Mouse (Mus musculus): ENCODE measurements around the gene Rtel1. TPM values are rescaled to one million over a fixed set of nuclear protein-coding genes. Genes with fewer than 3 reads are reported as not detected.

Gene Rtel1
- polyA plus RNA-seq, 1 experiment from 2014 or later = 54.0 TPM

- no peak overlapping the region for H3K4me2 ChIP-seq (replicated peaks)
- 41% methylated on average over 4 of the region's 4 CpGs for WGBS
- 0 out of 2 replicates have a peak, but pooled peaks cover 4% of the 10 kb centered on the region for H3K36me3 ChIP-seq
- H3K9ac ChIP-seq = no peak overlapping the region
- ATAC-seq (ENCODE audit: insufficient number of reproducible peaks, insufficient read depth, low FRiP score, low TSS enrichment) = peak; percentile 61; the same call in 1 of the 2 replicates
- H3K4me3 ChIP-seq = no peak overlapping the region
- H3K27ac ChIP-seq = no peak overlapping the region
- H3K9me3 ChIP-seq = no peaks in the 10 kb centered on the region
- H3K4me1 ChIP-seq = no peaks in the 10 kb centered on the region
- H3K27me3 ChIP-seq = no peaks in the 10 kb centered on the region
Observed at GRCm38 (mm10) chr2:181392600-181393213, 73.2 kb downstream of the Rtel1 start.

GRCm38 (mm10) chr2:181394086-181394485 is 74.5 kb downstream of the Rtel1 start:
- no peak overlapping the region for H3K4me2 ChIP-seq (replicated peaks)
- WGBS = 93% methylated on average over 3 of the region's 3 CpGs
- no peaks in the 10 kb centered on the region for H3K27me3 ChIP-seq
- no peak for ATAC-seq (ENCODE audit: insufficient number of reproducible peaks, insufficient read depth, low FRiP score, low TSS enrichment)
- H3K9me3 ChIP-seq = no peaks in the 10 kb centered on the region
- H3K9ac ChIP-seq = no peak overlapping the region; the same call in 1 of the 2 replicates
- H3K4me3 ChIP-seq = no peak overlapping the region
- 0 out of 2 replicates have a peak, but pooled peaks cover 4% of the 10 kb centered on the region for H3K36me3 ChIP-seq
- H3K27ac ChIP-seq = no peak overlapping the region
- H3K4me1 ChIP-seq = no peaks in the 10 kb centered on the region

DNA sequence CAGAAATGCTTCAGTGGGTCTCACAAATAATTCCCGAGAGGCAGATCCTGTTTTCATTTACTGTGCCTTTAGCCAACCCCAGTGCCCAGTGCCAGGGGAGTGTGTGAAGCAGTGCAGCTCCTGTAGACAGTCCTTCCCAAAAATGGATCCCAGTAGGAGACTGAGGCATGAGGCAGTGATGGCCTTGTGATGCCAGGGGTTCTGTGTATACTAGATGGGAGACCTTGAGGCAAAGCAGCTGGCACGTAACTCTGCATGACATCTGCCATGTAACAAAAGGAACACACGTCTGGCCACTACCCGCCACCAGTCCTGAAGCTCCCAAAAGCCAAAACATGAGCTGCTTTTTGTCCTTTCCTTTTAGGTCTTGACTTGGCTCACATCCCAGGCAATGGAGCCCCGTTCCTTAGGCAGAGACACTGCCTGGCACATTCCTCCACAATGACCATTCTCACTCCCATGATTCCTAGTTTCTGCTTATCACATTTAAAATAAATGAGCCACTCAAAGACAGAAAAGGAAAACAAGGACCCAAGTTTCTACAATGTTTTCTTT is 77.7 kb downstream of the Rtel1 start:
- no peak for ATAC-seq (ENCODE audit: insufficient number of reproducible peaks, insufficient read depth, low FRiP score, low TSS enrichment)
- H3K4me1 ChIP-seq = no peaks in the 10 kb centered on the region
- no peaks in the 10 kb centered on the region for H3K9me3 ChIP-seq
- no peak overlapping the region for H3K27ac ChIP-seq
- no peak overlapping the region for H3K9ac ChIP-seq
- no peaks in the 10 kb centered on the region for H3K36me3 ChIP-seq
- no peak overlapping the region for H3K4me2 ChIP-seq (replicated peaks)
- H3K4me3 ChIP-seq = no peak overlapping the region
- 84% methylated on average over 5 of the region's 5 CpGs for WGBS
- no peaks in the 10 kb centered on the region for H3K27me3 ChIP-seq

- H3K27me3 ChIP-seq = no peaks in the 10 kb centered on the region
- H3K4me2 ChIP-seq (replicated peaks) = no peak overlapping the region
- H3K4me3 ChIP-seq = no peak overlapping the region
- no peaks in the 10 kb centered on the region for H3K4me1 ChIP-seq
- ATAC-seq (ENCODE audit: insufficient number of reproducible peaks, insufficient read depth, low FRiP score, low TSS enrichment) = no peak
- 38% methylated on average over 1 of the region's 1 CpGs for WGBS
- H3K27ac ChIP-seq = no peak overlapping the region
- no peaks in the 10 kb centered on the region for H3K9me3 ChIP-seq
- no peak overlapping the region for H3K9ac ChIP-seq
- H3K36me3 ChIP-seq = no peaks in the 10 kb centered on the region
Observed at GRCm38 (mm10) chr2:181401497-181401896, 82.0 kb downstream of the Rtel1 start.

DNA sequence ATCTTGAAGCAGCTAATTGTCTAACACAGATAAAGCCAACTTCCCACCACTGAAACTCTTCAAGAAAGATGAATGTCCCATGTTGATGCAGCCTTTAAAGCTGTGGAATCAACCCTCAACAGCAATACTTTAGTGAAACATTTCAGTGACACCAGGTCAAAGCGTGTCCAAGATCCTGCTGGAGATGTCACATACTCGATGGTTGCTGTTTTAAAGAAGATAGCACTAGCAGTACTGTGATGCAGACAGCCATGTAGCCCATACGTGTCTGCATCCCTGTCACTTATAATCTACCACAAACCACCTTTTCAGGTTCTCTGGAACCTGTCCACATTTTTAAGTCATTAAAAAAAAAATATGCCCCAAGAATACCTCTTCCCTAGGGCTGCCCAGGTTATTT is 84.2 kb downstream of the Rtel1 start:
- H3K36me3 ChIP-seq = no peaks in the 10 kb centered on the region
- no peaks in the 10 kb centered on the region for H3K27me3 ChIP-seq
- no peak overlapping the region for H3K9ac ChIP-seq
- H3K4me3 ChIP-seq = no peak overlapping the region
- no peaks in the 10 kb centered on the region for H3K9me3 ChIP-seq
- no peak overlapping the region for H3K27ac ChIP-seq
- H3K4me1 ChIP-seq = no peaks in the 10 kb centered on the region
- WGBS = 85% methylated on average over 3 of the region's 3 CpGs
- no peak for ATAC-seq (ENCODE audit: insufficient number of reproducible peaks, insufficient read depth, low FRiP score, low TSS enrichment)
- no peak overlapping the region for H3K4me2 ChIP-seq (replicated peaks)

Other genes starting within 250 kb of the Rtel1 start
- gene Kcnq2, start 184.4 kb upstream of the Rtel1 start, polyA plus RNA-seq (2016; fragmentation: Nextera tagmentation; extraction: Ambion mirVana) = 2.8 and 4.9 TPM in 2 replicates
- gene Eef1a2, start 162.7 kb upstream of the Rtel1 start, polyA plus RNA-seq (2016; fragmentation: Nextera tagmentation; extraction: Ambion mirVana) = 0.22 and 0.42 TPM in 2 replicates
- gene Ppdpf, start 132.5 kb upstream of the Rtel1 start, polyA plus RNA-seq (2016; fragmentation: Nextera tagmentation; extraction: Ambion mirVana) = 458 and 495 TPM in 2 replicates
- not detected in 2 replicates for gene Ptk6, start 117.0 kb upstream of the Rtel1 start, polyA plus RNA-seq (2016; fragmentation: Nextera tagmentation; extraction: Ambion mirVana)
- 0.12 TPM in 1 of 2 replicates, not detected in the other for gene Srms, start 106.6 kb upstream of the Rtel1 start, polyA plus RNA-seq (2016; fragmentation: Nextera tagmentation; extraction: Ambion mirVana)
- gene Fndc11, start 99.7 kb upstream of the Rtel1 start, polyA plus RNA-seq (2016; fragmentation: Nextera tagmentation; extraction: Ambion mirVana) = 0.14 and 0.39 TPM in 2 replicates
- gene Helz2, start 77.7 kb upstream of the Rtel1 start, polyA plus RNA-seq (2016; fragmentation: Nextera tagmentation; extraction: Ambion mirVana) = 1.0 and 1.3 TPM in 2 replicates
- 19.7 and 20.3 TPM in 2 replicates for gene Gmeb2, start 31.7 kb upstream of the Rtel1 start, polyA plus RNA-seq (2016; fragmentation: Nextera tagmentation; extraction: Ambion mirVana)
- gene Stmn3, start 5.2 kb upstream of the Rtel1 start, polyA plus RNA-seq (2016; fragmentation: Nextera tagmentation; extraction: Ambion mirVana) = 57.3 and 91.3 TPM in 2 replicates
- gene Zgpat, start 45.2 kb downstream of the Rtel1 start, polyA plus RNA-seq (2016; fragmentation: Nextera tagmentation; extraction: Ambion mirVana) = 61.6 and 69.7 TPM in 2 replicates
- gene Arfrp1, start 45.7 kb downstream of the Rtel1 start, polyA plus RNA-seq (2016; fragmentation: Nextera tagmentation; extraction: Ambion mirVana) = 73.3 and 77.5 TPM in 2 replicates
- gene Lime1, start 60.3 kb downstream of the Rtel1 start, polyA plus RNA-seq (2016; fragmentation: Nextera tagmentation; extraction: Ambion mirVana) = 29.2 and 36.5 TPM in 2 replicates
- gene Zbtb46, start 139.7 kb downstream of the Rtel1 start, polyA plus RNA-seq (2016; fragmentation: Nextera tagmentation; extraction: Ambion mirVana) = 9.2 and 9.6 TPM in 2 replicates
- 0.09 and 0.20 TPM in 2 replicates for gene Abhd16b, start 173.5 kb downstream of the Rtel1 start, polyA plus RNA-seq (2016; fragmentation: Nextera tagmentation; extraction: Ambion mirVana)
- 160 and 163 TPM in 2 replicates for gene Tpd52l2, start 177.4 kb downstream of the Rtel1 start, polyA plus RNA-seq (2016; fragmentation: Nextera tagmentation; extraction: Ambion mirVana)
- 93.9 and 103 TPM in 2 replicates for gene Dnajc5, start 200.7 kb downstream of the Rtel1 start, polyA plus RNA-seq (2016; fragmentation: Nextera tagmentation; extraction: Ambion mirVana)